Mouse (Mus musculus) thymus, adult 2 months (tissue): ENCODE measurements around the gene Fam19a4.

Experiments used
- CTCF ChIP-seq: fragments of 200-500 bp; IDR thresholded peaks from 2 replicates; pipeline ENCODE4 v1.5.1; 2012; ENCODE audit warnings: mild to moderate bottlenecking, control low read depth, low read length, moderate library complexity, borderline replicate concordance; ENCODE audit not compliant: control insufficient read depth, poor library complexity, insufficient read depth; ENCODE audit errors: extremely low read depth
- POLR2A ChIP-seq: fragments of 200-500 bp; IDR thresholded peaks from 2 replicates; pipeline ENCODE4 v1.6.1; 2012; ENCODE audit warnings: mild to moderate bottlenecking, low read length, control low read depth, moderate library complexity; ENCODE audit not compliant: control insufficient read depth, poor library complexity, insufficient read depth; ENCODE audit errors: extremely low read depth

DNA sequence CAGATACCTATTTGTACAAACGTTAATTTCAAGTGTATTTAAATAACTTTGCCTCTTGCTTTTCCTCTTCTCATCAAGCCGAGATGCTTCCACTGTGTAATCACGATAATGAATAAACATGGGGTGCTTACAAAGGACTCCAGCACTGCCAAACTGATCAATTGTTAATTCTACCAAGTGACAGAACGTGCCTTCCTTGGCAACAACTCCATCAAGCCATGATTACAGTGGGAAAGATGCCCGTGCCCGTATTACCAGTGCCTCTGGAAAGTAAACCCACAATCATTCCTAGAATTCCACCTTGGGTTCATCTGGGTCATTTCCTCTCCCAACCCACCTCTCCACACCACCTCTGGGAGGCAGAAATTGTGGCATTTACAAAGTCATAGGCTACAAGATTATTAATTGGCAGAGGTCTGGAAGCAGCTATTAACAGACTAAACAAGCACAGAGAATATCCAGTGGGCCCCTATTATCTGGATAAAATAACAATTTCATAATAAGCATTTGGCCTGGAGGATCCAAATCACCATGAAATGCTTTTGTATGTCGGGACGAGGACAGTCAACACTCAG is 7.9 kb downstream of the Fam19a4 start:
- TF ChIP-seq CTCF (no peak), POLR2A (no peak)
